Mouse (Mus musculus) heart, embryonic 13.5 days (tissue): ENCODE data around the gene Cacna1f. TPM values are rescaled to one million over a fixed set of nuclear protein-coding genes. Genes with fewer than 3 reads are reported as not detected.

Experiments
- ATAC-seq: fragments of 200-750 bp; cut with Nextera tagmentation; 2 replicates; pipeline ENCODE4 v1.8.0; 2017; ENCODE audit warnings: moderate TSS enrichment; ENCODE audit not compliant: insufficient number of reproducible peaks, low FRiP score, low TSS enrichment; ENCODE audit errors: extremely low read depth
- H3K27ac ChIP-seq: fragments of 300-500 bp; sonication (generic); replicated peaks from 2 replicates; pipeline ENCODE4 v1.5.1; 2015; ENCODE audit warnings: moderate library complexity, mild to moderate bottlenecking, inconsistent platforms
- H3K27me3 ChIP-seq: fragments of 300-500 bp; sonication (generic); replicated peaks from 2 replicates; pipeline ENCODE4 v1.6.1; 2015; ENCODE audit warnings: mild to moderate bottlenecking, inconsistent platforms
- H3K36me3 ChIP-seq: fragments of 300-500 bp; sonication (generic); 2 replicates; pipeline ENCODE4 v1.6.1; 2015; ENCODE audit warnings: mild to moderate bottlenecking, inconsistent platforms
- H3K4me1 ChIP-seq: fragments of 300-500 bp; sonication (generic); 2 replicates; pipeline ENCODE4 v1.6.1; 2015; ENCODE audit warnings: inconsistent platforms
- H3K4me2 ChIP-seq: fragments of 300-500 bp; sonication (generic); 2 replicates; pipeline ENCODE4 v1.6.1; 2015; ENCODE audit warnings: inconsistent platforms, mild to moderate bottlenecking, moderate library complexity
- H3K4me3 ChIP-seq: fragments of 300-500 bp; sonication (generic); 2 replicates; pipeline ENCODE4 v1.5.1; 2015; ENCODE audit warnings: moderate library complexity, mild to moderate bottlenecking, inconsistent platforms
- H3K9ac ChIP-seq: fragments of 300-500 bp; sonication (generic); 2 replicates; pipeline ENCODE4 v1.6.1; 2015; ENCODE audit warnings: inconsistent platforms, mild to moderate bottlenecking, moderate library complexity
- H3K9me3 ChIP-seq: fragments of 300-500 bp; sonication (generic); 2 replicates; pipeline ENCODE4 v1.6.1; 2016; ENCODE audit warnings: inconsistent platforms
- WGBS: fragments of 180-500 bp; shearing (Covaris S2); methylation state at CpG from one replicate; pipeline ENCODE4 v1.1.7; 2015; ENCODE audit warnings: mixed read lengths; 5-methylcytosine and 5-hydroxymethylcytosine counted together
- polyA plus RNA-seq: library from polyadenylated mRNA; unstranded; fragments of >200 nt; fragmentation: Nextera tagmentation; extraction: Ambion mirVana; gene quantifications from 2 replicates; pipeline ENCODE4 v1.2.1, GENCODE M21; 2015

Cacna1f gene
- polyA plus RNA-seq = not detected in 2 replicates

DNA sequence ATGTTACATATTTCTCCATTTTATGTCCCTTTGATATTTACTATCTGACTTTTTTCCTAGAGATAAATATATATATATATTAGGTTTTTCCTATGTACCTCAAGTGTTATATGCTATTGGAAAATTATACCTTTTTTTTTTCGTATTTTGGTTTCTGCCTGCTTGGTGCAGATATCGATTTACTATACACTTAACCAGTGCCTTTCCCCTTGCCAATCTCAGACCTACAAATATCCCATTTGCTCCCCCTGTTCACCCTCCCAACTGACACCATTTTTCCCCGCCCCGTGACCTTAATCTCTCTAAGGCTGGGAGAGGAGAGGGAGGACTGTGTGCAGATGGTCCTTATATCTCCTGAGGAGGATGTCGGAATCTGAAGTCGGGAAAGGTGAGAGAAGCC is at the start of gene Cacna1f:
TSS of gene Cacna1f (plus strand) at position 301 of the 400 bp plus-strand sequence.
- Histone ChIP-seq H3K9me3 (no peaks in the 10 kb centered on the region), H3K4me2 (no peak within 1 kb of the TSS), H3K4me3 (no peak within 1 kb of the TSS), H3K27me3 (peaks cover 24% of the 10 kb centered on the region; the same call in 1 of the 2 replicates), H3K4me1 (0 out of 2 replicates have a peak, but pooled peaks cover 3% of the 10 kb centered on the region), H3K9ac (no peak within 1 kb of the TSS), H3K27ac (no peak within 1 kb of the TSS), H3K36me3 (no peaks in the 10 kb centered on the region)
- WGBS = 69% methylated on average over 6 of the region's 6 CpGs
- ATAC-seq = no peak

DNA sequence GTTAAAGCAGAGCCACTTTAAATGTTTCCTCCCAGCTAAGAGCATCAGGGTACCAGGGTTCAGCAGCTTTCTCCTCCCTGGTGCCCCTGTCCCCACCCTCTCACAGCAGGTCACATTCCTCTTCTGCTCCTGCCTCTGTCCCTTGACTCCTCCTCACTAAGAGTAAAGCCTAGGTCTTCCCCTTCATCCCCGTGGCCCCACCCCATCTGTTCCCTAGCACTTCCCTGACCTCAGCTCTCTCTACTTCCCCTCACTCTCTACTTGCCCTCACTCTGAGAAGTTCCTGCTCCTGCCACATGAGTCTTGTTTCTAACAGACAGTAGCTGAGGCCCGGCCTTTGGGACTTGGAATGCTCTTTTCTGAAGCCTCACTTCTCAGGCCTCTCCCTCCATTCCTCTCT is 43.8 kb upstream of the Cacna1f start:
- ATAC-seq = no peak
- Histone ChIP-seq H3K36me3 (peaks cover 3% of the 10 kb centered on the region; the same call in 1 of the 2 replicates), H3K27ac (no peak overlapping the region), H3K4me3 (no peak overlapping the region), H3K9me3 (no peaks in the 10 kb centered on the region), H3K4me2 (no peak overlapping the region), H3K27me3 (no peaks in the 10 kb centered on the region), H3K4me1 (peaks cover 6% of the 10 kb centered on the region; the same call in 1 of the 2 replicates), H3K9ac (no peak overlapping the region)
- 23% methylated on average over 2 of the region's 2 CpGs for WGBS

DNA sequence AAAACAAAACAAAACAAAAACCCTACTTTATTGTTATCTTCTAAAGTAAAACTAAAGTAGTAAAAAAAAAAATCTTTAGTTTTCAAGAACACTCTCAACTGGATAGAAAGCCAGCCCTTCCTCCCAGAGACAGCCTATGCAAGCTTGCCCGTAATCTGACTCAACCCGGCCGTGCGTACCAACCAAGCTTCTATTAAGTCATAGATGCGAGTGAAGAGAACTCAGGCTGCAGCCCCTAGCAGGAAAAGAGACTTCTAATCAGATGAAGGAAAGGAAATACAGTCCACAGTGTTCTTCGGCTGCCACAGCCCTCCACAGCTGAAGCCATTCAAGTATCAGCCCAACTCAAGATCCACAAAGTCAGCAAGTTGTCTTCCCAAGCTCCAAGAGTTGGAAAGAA is 40.5 kb upstream of the Cacna1f start:
- no peak overlapping the region for H3K4me2 ChIP-seq
- no peaks in the 10 kb centered on the region for H3K36me3 ChIP-seq
- no peak overlapping the region for H3K4me3 ChIP-seq
- no peak for ATAC-seq
- no peaks in the 10 kb centered on the region for H3K27me3 ChIP-seq
- peaks cover 18% of the 10 kb centered on the region for H3K4me1 ChIP-seq
- WGBS = 61% methylated on average over 6 of the region's 6 CpGs
- H3K9me3 ChIP-seq = no peaks in the 10 kb centered on the region
- H3K27ac ChIP-seq = no peak overlapping the region
- no peak overlapping the region for H3K9ac ChIP-seq

DNA sequence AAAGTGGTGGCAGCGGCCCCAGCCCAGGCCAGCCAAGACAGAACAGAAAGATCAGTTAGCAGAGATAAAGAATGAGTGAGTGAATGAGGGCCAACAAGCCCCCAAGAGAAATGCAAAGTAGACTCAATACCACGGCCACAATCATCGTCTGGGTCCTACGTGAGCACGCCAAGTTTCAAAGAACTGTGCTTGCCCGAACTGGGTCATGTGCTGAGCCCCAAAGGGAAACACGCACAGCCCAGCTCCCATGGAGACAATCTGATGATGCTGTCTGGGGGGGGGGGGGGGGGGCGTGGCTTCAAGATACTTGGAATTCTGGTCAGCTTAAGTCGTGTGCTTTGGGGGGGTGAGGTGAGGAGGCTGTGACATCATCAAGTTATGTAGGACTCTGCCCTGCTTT is 39.4 kb upstream of the Cacna1f start:
- H3K9me3 ChIP-seq = no peaks in the 10 kb centered on the region
- H3K4me1 ChIP-seq = peaks cover 29% of the 10 kb centered on the region
- no peak for ATAC-seq
- 58% methylated on average over 9 of the region's 9 CpGs for WGBS
- no peaks in the 10 kb centered on the region for H3K36me3 ChIP-seq
- no peak overlapping the region for H3K9ac ChIP-seq
- H3K27me3 ChIP-seq = no peaks in the 10 kb centered on the region
- no peak overlapping the region for H3K4me3 ChIP-seq
- H3K4me2 ChIP-seq = no peak overlapping the region
- H3K27ac ChIP-seq = no peak overlapping the region

DNA sequence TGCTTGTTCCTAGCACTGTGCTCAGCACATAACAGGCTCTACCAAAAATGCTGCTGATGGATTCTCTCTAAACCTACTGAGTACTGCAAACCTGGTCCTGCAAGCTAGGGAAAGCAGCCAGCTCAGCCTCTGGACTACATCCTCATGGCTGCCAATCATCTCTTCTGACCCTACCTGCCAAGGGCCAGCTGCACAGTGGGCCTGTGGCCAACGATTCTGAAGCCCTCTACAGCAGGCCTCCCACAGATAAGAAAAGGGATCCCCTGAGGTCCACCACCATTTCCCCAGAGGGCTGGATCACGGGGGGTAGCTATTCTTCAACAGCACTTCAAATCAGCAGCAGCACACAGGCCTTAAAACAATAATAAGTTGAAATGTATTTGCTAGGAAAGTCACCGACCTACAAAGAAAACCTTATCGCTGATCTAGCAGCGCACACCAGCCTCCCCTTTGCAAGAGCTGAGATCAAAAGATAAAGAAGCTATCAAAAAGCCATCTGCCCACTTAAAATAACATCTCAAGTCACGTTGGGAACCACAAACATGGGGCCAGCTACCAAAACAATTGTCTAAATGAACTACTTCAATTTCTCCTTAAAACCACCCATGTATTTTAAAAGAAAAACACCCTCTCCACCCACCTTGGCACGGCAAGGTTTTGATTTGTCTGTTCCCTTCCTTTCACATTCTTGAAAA is 36.3 kb upstream of the Cacna1f start:
- 51% methylated on average over 7 of the region's 7 CpGs for WGBS
- no peaks in the 10 kb centered on the region for H3K27me3 ChIP-seq
- no peaks in the 10 kb centered on the region for H3K36me3 ChIP-seq
- H3K9ac ChIP-seq = no peak overlapping the region
- H3K4me3 ChIP-seq = no peak overlapping the region
- no peak overlapping the region for H3K4me2 ChIP-seq
- H3K9me3 ChIP-seq = no peaks in the 10 kb centered on the region
- ATAC-seq = no peak
- H3K27ac ChIP-seq = no peak overlapping the region
- H3K4me1 ChIP-seq = peaks cover 37% of the 10 kb centered on the region

DNA sequence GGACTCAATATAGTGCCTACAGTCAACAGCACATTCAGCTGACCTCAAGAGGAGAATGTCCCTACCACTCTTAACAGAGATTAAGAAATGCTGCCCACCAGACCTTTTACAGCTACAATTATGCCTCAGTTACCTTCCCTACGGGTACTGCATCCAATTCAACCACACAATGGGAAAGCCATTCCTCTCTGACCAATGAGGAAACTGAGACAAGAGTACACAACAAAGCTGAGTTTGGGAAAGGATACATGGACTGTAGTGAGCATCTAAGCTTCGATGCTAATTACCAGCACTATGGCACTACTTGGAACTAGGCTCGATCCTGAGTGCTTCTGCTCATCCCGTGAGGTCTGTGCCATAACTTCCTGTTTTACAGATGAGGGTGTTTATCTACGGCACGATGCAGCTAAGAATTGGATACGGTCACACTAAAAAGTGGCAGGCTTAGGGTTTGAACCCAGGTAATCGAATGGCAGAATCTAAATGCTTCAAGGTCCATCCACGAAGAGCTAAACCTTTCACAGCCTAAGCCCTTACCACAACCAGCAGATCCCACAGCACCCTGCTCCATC is 35.2 kb upstream of the Cacna1f start:
- H3K9ac ChIP-seq = no peak overlapping the region
- H3K36me3 ChIP-seq = no peaks in the 10 kb centered on the region
- no peak for ATAC-seq
- H3K4me1 ChIP-seq = peaks cover 37% of the 10 kb centered on the region
- H3K4me3 ChIP-seq = no peak overlapping the region
- 82% methylated on average over 9 of the region's 9 CpGs for WGBS
- H3K9me3 ChIP-seq = no peaks in the 10 kb centered on the region
- no peaks in the 10 kb centered on the region for H3K27me3 ChIP-seq
- H3K27ac ChIP-seq = no peak overlapping the region
- H3K4me2 ChIP-seq = peak overlapping the region; percentile 73

DNA sequence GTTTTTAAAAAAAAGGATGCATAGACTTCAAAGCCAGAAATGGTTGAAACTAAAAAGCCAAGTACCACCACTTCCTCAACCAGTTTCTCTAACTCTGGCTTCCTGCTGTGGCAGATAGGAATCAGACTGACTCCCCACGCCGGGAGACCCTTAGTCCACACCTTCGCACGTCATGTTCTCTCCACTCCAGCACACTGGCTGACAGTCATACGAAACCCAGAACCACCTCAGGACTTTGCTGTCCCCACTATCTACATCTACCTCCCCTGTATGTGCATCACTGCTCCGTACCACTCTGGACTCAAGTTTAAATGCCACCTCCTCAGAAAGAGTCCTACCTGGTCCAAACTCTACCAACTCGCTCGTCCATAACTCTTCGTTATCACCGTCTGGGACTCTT is 34.4 kb upstream of the Cacna1f start:
- Histone ChIP-seq H3K36me3 (no peaks in the 10 kb centered on the region), H3K4me1 (peaks cover 32% of the 10 kb centered on the region), H3K9ac (0 out of 2 replicates have a peak overlapping the region, but pooled peaks have one; percentile 85), H3K9me3 (no peaks in the 10 kb centered on the region), H3K4me2 (peak overlapping the region; percentile 73), H3K27ac (no peak overlapping the region), H3K4me3 (peak overlapping the region; percentile 63), H3K27me3 (no peaks in the 10 kb centered on the region)
- 38% methylated on average over 10 of the region's 10 CpGs for whole genome bisulfite sequencing
- ATAC-seq = no peak

DNA sequence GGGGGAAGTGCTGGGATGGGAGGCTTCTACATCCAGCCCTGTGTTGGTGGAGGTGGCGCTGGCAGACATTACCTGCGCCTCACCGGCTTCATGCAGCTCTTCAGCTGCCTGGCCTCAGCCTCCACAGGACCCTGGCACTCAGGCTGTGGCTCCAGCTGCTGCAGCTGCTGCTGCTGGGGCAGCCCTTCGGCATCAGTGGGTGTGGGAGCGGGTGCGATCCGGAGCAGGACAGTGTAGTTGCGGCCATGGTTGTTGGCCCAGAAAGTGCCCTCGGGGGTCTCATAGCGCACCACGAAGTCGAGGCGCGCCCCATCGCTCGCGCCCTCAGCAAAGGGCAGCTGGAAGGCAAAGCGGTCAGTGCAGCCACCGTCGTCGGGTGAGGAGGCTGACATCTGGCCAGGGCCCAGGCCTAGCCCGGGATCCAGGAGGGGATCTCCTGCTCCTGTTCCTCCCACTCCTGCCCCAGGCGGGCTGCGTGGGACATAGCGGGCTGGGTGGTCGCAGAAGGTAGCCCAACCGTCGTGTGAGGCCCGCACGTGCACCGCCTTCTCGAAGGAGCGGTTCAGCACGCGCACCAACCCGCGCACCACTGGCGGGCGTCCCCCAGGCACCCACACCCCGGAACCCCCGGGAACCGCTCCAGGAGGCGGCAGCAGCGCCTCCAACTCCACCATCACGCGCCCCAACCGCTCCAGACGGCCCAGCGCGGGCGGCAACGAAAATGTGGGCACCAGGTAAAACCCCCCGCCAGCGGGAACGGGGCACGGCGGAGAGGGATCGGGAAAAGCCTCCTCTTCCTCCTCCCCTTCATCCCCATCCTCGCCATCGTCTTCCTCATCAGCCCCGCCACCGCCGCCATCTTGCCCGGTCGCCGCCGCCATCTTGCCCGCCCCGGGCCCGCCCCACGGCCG is 33.5 kb upstream of the Cacna1f start, which contains the start of gene Foxp3:
TSS of gene Foxp3 (plus strand) at position 469 of the 911 bp plus-strand sequence.
- 0 out of 2 replicates have a peak, but pooled peaks have one; percentile 7 for ATAC-seq
- H3K9ac ChIP-seq = peak within 1 kb of the TSS; percentile 85
- no peaks in the 10 kb centered on the region for H3K9me3 ChIP-seq
- H3K4me2 ChIP-seq = peak within 1 kb of the TSS; percentile 73
- H3K4me1 ChIP-seq = peaks cover 31% of the 10 kb centered on the region
- peak within 1 kb of the TSS; percentile 63 for H3K4me3 ChIP-seq
- 19% methylated on average over 55 of the region's 72 CpGs for WGBS
- H3K27ac ChIP-seq = peak within 1 kb of the TSS; percentile 86
- no peaks in the 10 kb centered on the region for H3K27me3 ChIP-seq
- H3K36me3 ChIP-seq = no peaks in the 10 kb centered on the region

DNA sequence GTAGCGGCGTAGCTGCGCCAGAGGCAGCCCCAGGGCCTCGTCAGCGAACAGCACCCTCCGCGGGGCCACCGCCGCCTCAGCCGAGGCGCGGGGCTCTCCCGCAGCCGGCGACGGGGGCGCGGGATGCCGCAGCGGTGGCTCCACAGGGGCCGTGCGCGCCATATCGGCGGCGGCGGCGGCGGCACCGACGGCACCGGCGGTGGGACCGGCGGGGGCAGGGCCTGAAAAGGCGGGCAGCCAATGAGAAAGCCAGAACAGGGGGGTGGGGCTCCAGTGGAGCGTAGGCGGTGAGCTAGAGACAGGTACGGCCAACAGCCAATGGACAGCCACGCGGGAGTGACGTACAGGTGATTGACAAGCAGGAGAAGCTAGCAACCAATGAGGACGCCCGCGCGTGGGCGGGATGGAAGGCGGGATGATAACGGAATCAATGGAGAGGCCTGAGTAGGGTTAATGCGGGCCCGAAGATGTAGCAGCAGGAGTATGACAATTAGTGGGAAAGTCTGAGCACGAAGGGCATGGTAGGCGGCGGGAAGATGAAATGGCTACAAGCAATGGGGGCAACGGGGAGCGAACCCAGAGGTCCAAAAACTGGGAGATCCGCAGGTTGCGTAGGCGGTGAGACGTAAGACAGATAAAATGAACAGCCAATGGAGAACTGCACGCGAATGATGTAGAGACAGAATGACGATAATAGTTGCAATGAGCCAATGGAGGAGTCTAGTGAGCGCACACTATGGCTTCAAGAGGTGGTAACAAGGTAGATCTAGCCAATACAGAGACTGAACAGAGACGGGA is 32.6 kb upstream of the Cacna1f start, which contains the start of gene Ppp1r3f:
TSS of gene Ppp1r3f (minus strand) at position 197 of the 798 bp plus-strand sequence.
- WGBS = 15% methylated on average over 54 of the region's 65 CpGs
- H3K4me2 ChIP-seq = peak within 1 kb of the TSS; percentile 73
- peak; percentile 91 for ATAC-seq
- no peaks in the 10 kb centered on the region for H3K36me3 ChIP-seq
- no peaks in the 10 kb centered on the region for H3K27me3 ChIP-seq
- peaks cover 31% of the 10 kb centered on the region for H3K4me1 ChIP-seq
- H3K4me3 ChIP-seq = peak within 1 kb of the TSS; percentile 63
- H3K9ac ChIP-seq = peak within 1 kb of the TSS; percentile 85
- peak within 1 kb of the TSS; percentile 86 for H3K27ac ChIP-seq
- no peaks in the 10 kb centered on the region for H3K9me3 ChIP-seq

DNA sequence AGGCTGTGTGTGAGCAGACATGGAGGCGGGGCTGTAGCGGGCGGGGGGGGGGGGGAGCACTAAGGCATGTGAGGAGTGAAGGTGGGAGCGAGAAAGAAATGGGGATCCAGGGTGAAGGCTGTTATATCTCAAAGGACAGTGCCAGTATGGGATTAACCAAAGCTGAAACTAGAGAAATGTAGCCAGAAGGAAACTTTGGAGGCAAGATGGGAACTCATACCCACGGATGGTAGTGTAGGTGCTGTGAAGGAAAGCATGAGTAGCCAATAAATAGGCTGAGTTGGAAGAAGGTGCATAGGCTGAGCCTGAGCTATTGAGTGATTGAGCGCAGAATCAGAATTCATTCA is 32.0 kb upstream of the Cacna1f start:
- no peak for ATAC-seq
- WGBS = 14% methylated on average over 6 of the region's 6 CpGs

More for the DNA sequence above, 32.0 kb upstream of the Cacna1f start:
- Histone ChIP-seq H3K27ac (0 out of 2 replicates have a peak overlapping the region, but pooled peaks have one; percentile 59), H3K4me2 (peak overlapping the region; percentile 73), H3K9me3 (no peaks in the 10 kb centered on the region), H3K4me1 (peaks cover 31% of the 10 kb centered on the region), H3K9ac (peak overlapping the region; percentile 62; the same call in 1 of the 2 replicates), H3K36me3 (no peaks in the 10 kb centered on the region), H3K27me3 (no peaks in the 10 kb centered on the region), H3K4me3 (peak overlapping the region; percentile 63)
